Mouse (Mus musculus): ENCODE data around the gene Psmc3. TPM values are rescaled to one million over a fixed set of nuclear protein-coding genes. Genes with fewer than 3 reads are reported as not detected.

The Psmc3 gene
- polyA plus RNA-seq (2012; fragmentation: generic; extraction: Trizol), result 100 to 1,000 TPM; 217 to 272 TPM

GRCm38 (mm10) chr2:91053934-91054382, at the start of gene Psmc3:
Psmc3 (plus strand) TSS chr2:91054009.

GRCm38 (mm10) chr2:91035385-91035784, 18.4 kb upstream of the Psmc3 start, which contains the start of gene Rapsn:
Rapsn (plus strand) TSS chr2:91035620.

DNA sequence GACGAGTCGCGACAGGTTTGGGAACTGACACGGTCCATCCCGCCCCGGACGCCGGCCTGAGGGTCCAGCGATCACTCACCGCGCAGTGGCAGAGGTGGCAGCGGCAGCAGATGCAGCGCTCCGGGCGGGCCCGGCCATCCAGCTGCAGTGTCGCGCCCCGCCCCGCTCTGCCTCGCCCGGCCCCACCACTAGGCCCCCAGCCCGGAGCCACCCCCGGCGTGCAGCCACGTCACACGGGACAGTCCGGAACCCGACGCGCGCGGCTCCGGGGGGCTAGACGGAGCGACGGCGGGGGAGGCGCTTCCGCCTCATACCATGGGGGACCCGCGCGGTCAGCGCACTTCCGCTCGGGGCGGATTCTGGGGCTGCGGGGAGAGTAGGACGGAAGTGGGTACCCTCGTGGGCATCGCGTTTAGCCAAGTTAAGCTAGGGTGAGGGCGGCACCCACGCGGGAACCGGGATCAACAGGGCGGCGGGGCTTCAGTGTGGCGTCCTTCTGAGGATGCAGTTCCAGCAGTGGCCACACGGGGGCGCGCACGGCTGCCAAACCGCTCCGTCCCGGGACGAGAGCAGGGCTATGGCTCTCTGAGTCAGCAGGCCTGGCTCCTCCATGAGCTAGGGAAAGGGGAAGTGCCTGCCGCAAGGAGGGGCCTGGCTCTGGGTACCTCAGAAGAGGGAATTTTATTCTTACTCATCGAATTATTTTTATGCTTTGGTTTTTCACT, 16.4 kb downstream of the Psmc3 start, which contains the start of gene Slc39a13:
TSS of gene Slc39a13 (minus strand) at position 342 of the 725 bp plus-strand sequence.

DNA sequence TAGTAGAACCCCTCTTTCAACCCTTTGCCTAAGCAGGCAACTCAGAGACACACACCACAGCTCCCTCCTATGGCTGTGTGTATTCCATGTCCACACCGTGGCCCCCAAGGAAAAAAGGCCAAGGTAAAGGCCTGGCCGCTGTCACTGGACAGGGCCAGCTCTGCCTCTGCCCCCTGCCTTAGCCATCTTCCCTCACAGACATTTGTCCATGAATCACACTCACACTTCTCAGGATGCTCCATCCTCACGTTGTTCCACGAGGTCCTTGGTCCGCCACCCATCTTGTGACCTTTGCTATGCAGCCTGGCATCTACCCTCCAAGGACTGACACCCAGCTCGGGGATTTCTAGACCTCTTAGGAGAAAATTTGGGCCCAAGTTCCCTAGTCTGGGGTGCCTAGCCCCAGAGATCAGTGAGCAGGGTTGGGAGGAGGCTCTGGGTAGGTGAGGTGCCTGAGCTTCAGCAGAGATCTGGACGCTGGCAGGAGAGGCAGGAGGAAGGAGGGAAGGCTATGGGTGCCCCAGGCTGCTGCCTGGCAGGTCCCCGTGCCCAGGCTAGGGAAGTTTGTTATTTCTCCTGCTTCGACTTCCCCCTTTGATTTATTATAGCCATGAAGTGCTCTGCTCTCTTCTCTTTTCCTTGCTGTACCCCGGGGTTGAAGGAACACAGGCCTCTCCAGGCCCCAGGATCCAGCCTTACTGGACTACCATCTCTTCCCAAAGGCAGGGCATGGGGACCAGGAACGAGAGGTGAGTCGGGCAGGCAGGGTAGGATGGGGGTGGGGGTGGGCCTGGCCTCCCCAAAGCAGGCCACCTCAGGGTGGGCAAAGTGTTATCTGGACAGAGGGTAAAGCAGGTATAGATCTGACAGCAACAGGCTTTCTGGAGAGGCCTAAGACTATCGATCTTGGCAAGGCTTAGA, 28.2 kb downstream of the Psmc3 start, which contains the start of gene Spi1:
TSS of gene Spi1 (plus strand) at position 616 of the 921 bp plus-strand sequence.

Other genes starting within 250 kb of the Psmc3 start
- 100 to 1,000 TPM in 1 of 2 experiments, 10 to 100 TPM in 1; 79.0 to 232 TPM for gene Mtch2, start 206.9 kb upstream of the Psmc3 start, polyA plus RNA-seq (2012; fragmentation: generic; extraction: Trizol)
- gene C1qtnf4, start 168.1 kb upstream of the Psmc3 start, polyA plus RNA-seq (2012; fragmentation: generic; extraction: Trizol), result under 1 TPM in 1 of 2 experiments, not detected in 1; 0.05 TPM
- 10 to 100 TPM in 1 of 2 experiments, 1 to 10 TPM in 1; 4.6 to 16.5 TPM for gene Kbtbd4, start 149.3 kb upstream of the Psmc3 start, polyA plus RNA-seq (2012; fragmentation: generic; extraction: Trizol)
- 100 to 1,000 TPM; 135 to 137 TPM for gene Ndufs3, start 149.2 kb upstream of the Psmc3 start, polyA plus RNA-seq (2012; fragmentation: generic; extraction: Trizol)
- 10 to 100 TPM in 1 of 2 experiments, 1 to 10 TPM in 1; 4.8 to 20.5 TPM for gene Celf1, start 113.6 kb upstream of the Psmc3 start, polyA plus RNA-seq (2012; fragmentation: generic; extraction: Trizol)
- gene Rapsn, start 18.4 kb upstream of the Psmc3 start, polyA plus RNA-seq (2012; fragmentation: generic; extraction: Trizol), result 1 to 10 TPM in 1 of 2 experiments, under 1 TPM in 1; 0.73 to 2.1 TPM
- gene Slc39a13, start 16.4 kb downstream of the Psmc3 start, polyA plus RNA-seq (2012; fragmentation: generic; extraction: Trizol), result 10 to 100 TPM; 32.7 to 63.7 TPM
- under 1 TPM in 1 of 2 experiments, not detected in 1; 0.04 TPM for gene Spi1, start 28.4 kb downstream of the Psmc3 start, polyA plus RNA-seq (2012; fragmentation: generic; extraction: Trizol)
- gene Mybpc3, start 64.1 kb downstream of the Psmc3 start, polyA plus RNA-seq (2012; fragmentation: generic; extraction: Trizol), result under 1 TPM in 1 of 2 experiments, not detected in 1; 0.02 TPM
- gene Madd, start 129.8 kb downstream of the Psmc3 start, polyA plus RNA-seq (2012; fragmentation: generic; extraction: Trizol), result 1 to 10 TPM; 1.8 to 6.0 TPM
- under 1 TPM; 0.14 to 0.42 TPM for gene Nr1h3, start 148.8 kb downstream of the Psmc3 start, polyA plus RNA-seq (2012; fragmentation: generic; extraction: Trizol)
- 10 to 100 TPM in 1 of 2 experiments, 1 to 10 TPM in 1; 3.2 to 18.6 TPM for gene Acp2, start 148.9 kb downstream of the Psmc3 start, polyA plus RNA-seq (2012; fragmentation: generic; extraction: Trizol)
- gene Ddb2, start 183.0 kb downstream of the Psmc3 start, polyA plus RNA-seq (2012; fragmentation: generic; extraction: Trizol), result 1 to 10 TPM in 1 of 2 experiments, under 1 TPM in 1; 0.44 to 3.9 TPM
- gene Pacsin3, start 201.9 kb downstream of the Psmc3 start, polyA plus RNA-seq (2012; fragmentation: generic; extraction: Trizol), result 10 to 100 TPM; 20.4 to 37.9 TPM
- gene Arfgap2, start 211.0 kb downstream of the Psmc3 start, polyA plus RNA-seq (2012; fragmentation: generic; extraction: Trizol), result 10 to 100 TPM; 42.7 to 46.6 TPM